Mouse (Mus musculus): ENCODE measurements at regions not wholly inside any gene's neighbourhood (a gene's known extent, or its start where the extent isn't known, plus 50 kb on each side); places are given as distances from the start of the nearest gene placed in this dataset.
"Not testable (repeated sequence)": the region's sequence is repeated elsewhere in the genome, so short reads cannot be mapped to it uniquely, and the experiment has no call there.

- DNase-seq, result no peak
Measured at GRCm38 (mm10) chr4:67378632-67379031, 551.2 kb downstream of the Tlr4 start.

GRCm38 (mm10) chr4:67387834-67388233, 560.5 kb downstream of the Tlr4 start:
- DNase-seq, result no peak

GRCm38 (mm10) chr4:67402977-67403376, 575.6 kb downstream of the Tlr4 start:
- DNase-seq, result no peak

- no peak for DNase-seq
Measured at GRCm38 (mm10) chr4:67424064-67424463, 596.7 kb downstream of the Tlr4 start.

GRCm38 (mm10) chr4:67425712-67426111, 598.3 kb downstream of the Tlr4 start:
- no peak for DNase-seq

- DNase-seq, result no peak
Measured at GRCm38 (mm10) chr4:67447835-67448234, 620.5 kb downstream of the Tlr4 start.

- DNase-seq, result not testable (repeated sequence)
Measured at GRCm38 (mm10) chr4:67459871-67460270, 632.5 kb downstream of the Tlr4 start.

GRCm38 (mm10) chr4:67473034-67473433, 645.6 kb downstream of the Tlr4 start:
- no peak for DNase-seq

GRCm38 (mm10) chr4:67477264-67477845, 650.0 kb downstream of the Tlr4 start:
- peak; percentile 35 for DNase-seq

- DNase-seq, result no peak
Measured at GRCm38 (mm10) chr4:67478081-67478480, 650.7 kb downstream of the Tlr4 start.

GRCm38 (mm10) chr4:67522235-67522634, 694.9 kb downstream of the Tlr4 start:
- DNase-seq, result no peak

GRCm38 (mm10) chr4:67523158-67523557, 695.8 kb downstream of the Tlr4 start:
- DNase-seq, result no peak

- DNase-seq, result no peak
Measured at GRCm38 (mm10) chr4:67529586-67529985, 702.2 kb downstream of the Tlr4 start.

- DNase-seq, result no peak
Measured at GRCm38 (mm10) chr4:67539466-67539865, 712.1 kb downstream of the Tlr4 start.

- no peak for DNase-seq
Measured at GRCm38 (mm10) chr4:67546013-67546412, 718.6 kb downstream of the Tlr4 start.

- DNase-seq, result no peak
Measured at GRCm38 (mm10) chr4:67547957-67548356, 720.6 kb downstream of the Tlr4 start.

- DNase-seq, result no peak
Measured at GRCm38 (mm10) chr4:67553511-67553910, 726.1 kb downstream of the Tlr4 start.

- DNase-seq, result no peak
Measured at GRCm38 (mm10) chr4:67574816-67575215, 747.4 kb downstream of the Tlr4 start.

GRCm38 (mm10) chr4:67589501-67589900, 762.1 kb downstream of the Tlr4 start:
- DNase-seq, result no peak

- peak; percentile 4 for DNase-seq
Measured at GRCm38 (mm10) chr4:67589976-67590727, 762.8 kb downstream of the Tlr4 start.

- no peak for DNase-seq
Measured at GRCm38 (mm10) chr4:67607166-67607565, 779.8 kb downstream of the Tlr4 start.

GRCm38 (mm10) chr4:67614486-67615067, 787.2 kb downstream of the Tlr4 start:
- no peak for DNase-seq

- no peak for DNase-seq
Measured at GRCm38 (mm10) chr4:67626641-67627040, 799.3 kb downstream of the Tlr4 start.

- DNase-seq, result no peak
Measured at GRCm38 (mm10) chr4:67646090-67646489, 818.7 kb downstream of the Tlr4 start.

Measured in right cerebral cortex, postnatal 4 days (tissue).